Mouse (Mus musculus) retina, adult 2 months (tissue): Measurements from ENCODE around the gene Col25a1.

Source experiments
- DNase-seq: peaks from one replicate; pipeline ENCODE4 v3.0.0-alpha.2; 2012; ENCODE audit warnings: low read depth, low spot score

Gene Col25a1

GRCm38 (mm10) chr3:130242647-130243296, 111.5 kb downstream of the Col25a1 start:
- no peak for DNase-seq

- no peak for DNase-seq
These were observed 121.1 kb downstream of the Col25a1 start for GRCm38 (mm10) chr3:130252355-130252754.

- no peak for DNase-seq
These were observed 124.8 kb downstream of the Col25a1 start for GRCm38 (mm10) chr3:130256059-130256458.

- no peak for DNase-seq
These were observed 125.3 kb downstream of the Col25a1 start for GRCm38 (mm10) chr3:130256610-130257009.

- no peak for DNase-seq
These were observed 128.4 kb downstream of the Col25a1 start for GRCm38 (mm10) chr3:130259670-130260069.

GRCm38 (mm10) chr3:130260316-130260715, 129.0 kb downstream of the Col25a1 start:
- no peak for DNase-seq

- DNase-seq = no peak
These were observed 133.8 kb downstream of the Col25a1 start for GRCm38 (mm10) chr3:130265104-130265503.

GRCm38 (mm10) chr3:130270509-130270908, 139.2 kb downstream of the Col25a1 start:
- no peak for DNase-seq

GRCm38 (mm10) chr3:130273949-130274348, 142.6 kb downstream of the Col25a1 start:
- no peak for DNase-seq

GRCm38 (mm10) chr3:130278298-130279050, 147.2 kb downstream of the Col25a1 start:
- DNase-seq = no peak

GRCm38 (mm10) chr3:130283011-130283760, 151.9 kb downstream of the Col25a1 start:
- DNase-seq = no peak

- no peak for DNase-seq
These were observed 156.8 kb downstream of the Col25a1 start for GRCm38 (mm10) chr3:130288102-130288501.

- no peak for DNase-seq
These were observed 157.5 kb downstream of the Col25a1 start for GRCm38 (mm10) chr3:130288756-130289155.

GRCm38 (mm10) chr3:130289220-130289619, 157.9 kb downstream of the Col25a1 start:
- DNase-seq = no peak

GRCm38 (mm10) chr3:130290175-130290574, 158.9 kb downstream of the Col25a1 start:
- no peak for DNase-seq

- DNase-seq = no peak
These were observed 159.4 kb downstream of the Col25a1 start for GRCm38 (mm10) chr3:130290672-130291071.

GRCm38 (mm10) chr3:130291926-130292325, 160.6 kb downstream of the Col25a1 start:
- DNase-seq = no peak

- DNase-seq = no peak
These were observed 169.2 kb downstream of the Col25a1 start for GRCm38 (mm10) chr3:130300530-130300929.

GRCm38 (mm10) chr3:130303597-130303996, 172.3 kb downstream of the Col25a1 start:
- DNase-seq = no peak

- DNase-seq = no peak
These were observed 173.5 kb downstream of the Col25a1 start for GRCm38 (mm10) chr3:130304827-130305226.

GRCm38 (mm10) chr3:130305686-130306085, 174.4 kb downstream of the Col25a1 start:
- DNase-seq = no peak

GRCm38 (mm10) chr3:130309277-130309676, 178.0 kb downstream of the Col25a1 start:
- DNase-seq = no peak
